Mouse (Mus musculus): ENCODE measurements around the gene Slc25a1.
A peak's percentile ranks its signal among the peaks of the same experiment; 100 is the strongest.
"Not testable (repeated sequence)": the region's sequence is repeated elsewhere in the genome, so short reads cannot be mapped to it uniquely, and the experiment has no call there.

The Slc25a1 gene

DNA sequence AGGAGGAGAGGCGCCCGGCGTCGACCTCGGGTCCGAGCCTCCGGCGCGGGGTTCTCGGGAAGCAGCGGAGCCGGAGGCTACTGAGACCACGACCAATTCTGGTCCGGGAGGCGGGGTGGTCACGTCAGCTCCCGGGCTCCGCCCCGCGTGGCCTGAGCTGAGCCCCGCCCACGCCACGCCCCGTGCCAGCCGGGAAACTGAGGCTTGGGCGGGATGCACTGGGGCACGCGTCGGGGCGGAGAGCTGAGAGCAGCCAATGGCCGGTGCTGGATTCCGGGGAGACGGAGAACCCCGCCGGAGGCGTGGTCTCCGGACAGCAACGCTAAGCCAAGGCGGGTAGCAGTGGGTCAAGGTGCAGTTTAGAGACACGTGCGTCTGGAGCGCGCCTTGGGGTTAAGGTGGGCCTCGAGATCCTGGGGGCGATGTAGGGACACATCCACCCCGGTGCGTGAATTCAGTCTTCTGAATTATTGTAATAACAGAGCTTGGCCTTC, at the start of gene Slc25a1:
Gene Slc25a1 (minus strand): TSS at position 133 of the 494 bp plus-strand sequence.
- peak; percentile 81 to 89 for DNase-seq

DNA sequence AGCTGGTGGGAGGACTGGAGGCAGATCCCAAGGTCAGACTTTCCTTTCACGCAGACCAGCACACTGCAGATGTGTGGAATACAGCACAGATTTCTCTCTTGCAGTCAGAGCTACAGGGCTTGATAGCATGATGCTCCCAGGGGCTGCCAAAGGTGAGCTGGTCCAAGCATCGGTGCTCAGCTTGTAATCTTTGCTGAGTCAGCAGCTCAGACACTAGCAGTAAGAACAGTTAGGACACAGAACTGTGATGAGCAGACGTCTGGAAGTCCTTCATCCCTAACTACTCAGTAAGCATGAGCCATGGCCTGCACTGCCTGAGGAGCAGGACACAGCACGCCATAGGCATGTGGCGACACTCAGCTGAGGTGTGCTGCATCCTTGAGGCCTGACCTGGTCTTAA, 43.8 kb upstream of the Slc25a1 start:
- no peak for DNase-seq

DNA sequence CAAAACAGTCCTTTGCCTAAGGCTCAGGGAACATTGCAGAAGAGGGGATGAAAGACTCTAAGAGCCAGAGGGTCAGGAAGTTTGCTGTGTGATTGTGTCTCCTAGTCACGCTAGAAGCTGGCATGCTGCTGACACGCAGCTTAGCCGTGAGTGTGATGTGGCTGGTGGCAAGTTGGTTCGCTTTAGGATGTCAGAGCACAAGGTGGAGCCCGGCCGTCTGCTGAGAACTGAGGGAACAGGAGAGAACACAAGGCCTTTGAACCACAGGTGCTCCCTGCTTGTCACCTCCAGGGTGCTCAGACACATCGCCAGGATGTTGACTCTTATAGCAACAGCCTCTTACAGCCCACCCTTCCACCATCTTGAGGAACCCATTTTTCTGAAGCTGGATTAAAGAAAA, 34.1 kb upstream of the Slc25a1 start:
- no peak for DNase-seq

DNA sequence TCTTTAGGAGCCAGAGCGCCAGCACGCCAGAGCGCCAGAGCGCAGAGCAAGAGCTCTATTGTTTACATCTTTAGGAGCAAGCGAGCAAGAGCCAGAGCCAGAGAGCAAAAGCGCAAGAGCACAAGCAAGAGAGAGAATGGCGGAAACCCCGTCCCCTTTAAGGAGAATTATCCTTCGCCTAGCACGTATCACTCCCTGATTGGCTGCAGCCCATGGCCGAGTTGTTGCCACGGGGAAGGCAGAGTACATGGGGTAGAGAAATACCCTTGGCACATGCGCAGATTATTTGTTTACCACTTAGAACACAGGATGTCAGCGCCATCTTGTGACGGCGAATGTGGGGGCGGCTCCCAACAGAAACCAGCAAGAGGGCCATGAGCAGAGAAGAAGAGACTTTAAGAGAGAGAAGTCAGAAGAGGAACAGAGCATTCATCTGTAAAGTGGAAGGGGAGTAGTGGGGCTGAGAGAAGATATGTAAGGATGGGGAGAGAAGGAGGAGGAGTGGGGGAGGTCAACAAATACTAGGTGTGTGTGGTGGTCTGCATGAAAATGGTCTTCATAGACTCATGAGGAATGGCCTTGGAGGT, 28.1 kb upstream of the Slc25a1 start:
- not testable (repeated sequence) for DNase-seq

DNA sequence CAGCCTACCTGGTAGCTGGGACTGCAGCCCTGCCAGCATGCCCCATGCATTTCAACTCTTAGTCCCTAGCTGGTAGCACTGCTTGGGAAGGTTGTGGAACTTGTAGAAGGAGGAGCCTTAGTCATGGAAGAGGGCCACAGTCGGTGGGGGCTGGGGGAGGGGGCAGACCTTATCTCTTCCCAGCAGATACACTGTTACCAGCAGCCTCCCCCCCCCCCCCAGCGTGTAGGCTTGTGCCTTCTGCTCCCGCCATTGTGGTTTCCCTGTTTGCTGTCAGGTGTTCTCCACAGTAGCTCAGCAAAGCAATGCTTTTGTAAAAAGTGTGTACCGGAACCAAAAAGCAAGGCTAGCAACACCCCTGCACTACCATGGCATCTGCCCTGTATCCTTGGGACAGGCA, 23.6 kb upstream of the Slc25a1 start:
- DNase-seq, result no peak

DNA sequence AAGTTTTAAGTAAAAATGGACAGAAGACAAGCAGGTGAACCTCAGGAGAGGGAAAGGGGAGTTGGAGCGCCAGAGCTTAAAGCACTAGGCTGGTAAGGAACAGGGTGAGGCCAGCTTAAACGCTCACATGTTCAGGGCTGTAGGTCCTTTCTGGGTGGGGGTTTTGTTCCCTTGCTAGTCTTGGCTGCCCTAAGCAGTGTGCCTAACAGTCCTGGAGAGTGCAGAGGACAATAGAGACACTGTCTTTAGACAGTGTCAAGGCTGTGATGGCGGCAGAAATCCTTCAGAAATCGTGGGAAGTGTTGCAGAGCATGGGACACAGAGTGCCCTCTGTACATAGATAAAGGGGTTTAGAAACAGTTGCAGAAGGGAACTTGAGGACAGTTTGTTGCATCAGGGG, 22.0 kb upstream of the Slc25a1 start:
- DNase-seq, result no peak

DNA sequence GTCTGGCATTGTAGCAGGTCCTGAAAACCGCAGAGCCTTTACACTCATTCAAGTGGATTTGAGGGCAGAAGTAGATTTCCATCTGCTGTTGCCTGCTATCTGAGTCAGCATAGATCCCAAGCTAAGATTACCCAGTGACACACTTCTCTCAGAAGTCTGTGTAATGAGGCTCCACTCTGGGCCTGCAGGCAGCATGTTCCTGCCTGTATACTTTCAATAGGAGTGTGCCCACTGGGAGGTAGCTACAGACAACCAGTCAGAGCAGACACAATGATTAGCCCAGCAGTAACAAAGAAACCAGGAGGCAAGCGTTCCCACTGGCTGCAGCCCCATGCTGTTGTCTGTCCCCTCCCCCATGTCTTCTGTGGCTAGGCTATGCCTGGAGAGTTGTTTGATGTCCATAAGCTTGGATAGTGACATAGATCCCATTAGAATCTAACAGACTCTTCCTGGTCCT, 21.4 kb upstream of the Slc25a1 start:
- no peak for DNase-seq

DNA sequence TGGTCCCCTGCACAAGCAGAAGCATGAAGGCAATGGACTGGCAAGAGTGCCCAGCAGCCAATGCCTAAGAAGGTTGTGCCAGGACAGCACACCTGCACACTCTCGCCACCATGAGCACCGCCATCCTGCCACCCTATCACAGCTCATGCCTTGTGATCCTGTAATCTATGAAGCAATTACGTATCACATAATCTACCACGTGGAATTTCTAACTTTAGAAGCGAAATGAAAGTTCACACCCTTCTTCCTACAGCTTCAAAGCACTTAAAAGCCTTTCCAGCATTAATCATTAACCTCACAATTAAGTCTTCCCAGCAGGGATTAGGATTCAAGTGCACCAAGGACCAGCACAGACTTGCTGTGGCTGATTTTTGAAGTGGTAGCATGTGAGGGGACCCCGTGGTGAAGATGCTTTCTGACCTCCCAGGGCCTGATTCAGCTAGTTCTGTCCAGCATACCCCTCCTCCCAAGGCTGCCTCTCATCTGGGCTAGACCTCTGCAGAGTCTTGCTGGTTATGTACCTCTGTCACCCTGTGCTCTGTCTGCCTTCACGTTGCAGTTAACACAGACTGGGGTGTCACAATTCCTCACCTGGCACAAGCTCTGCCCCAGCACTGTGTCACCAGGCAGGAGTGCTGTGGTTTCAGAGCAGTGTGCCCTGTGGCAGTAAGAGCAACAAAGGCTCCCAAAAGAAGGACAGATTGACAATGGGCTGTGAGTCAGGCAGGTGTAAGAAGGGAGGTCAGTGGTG, 17.2 kb upstream of the Slc25a1 start:
- DNase-seq, result peak; percentile 38 to 73

DNA sequence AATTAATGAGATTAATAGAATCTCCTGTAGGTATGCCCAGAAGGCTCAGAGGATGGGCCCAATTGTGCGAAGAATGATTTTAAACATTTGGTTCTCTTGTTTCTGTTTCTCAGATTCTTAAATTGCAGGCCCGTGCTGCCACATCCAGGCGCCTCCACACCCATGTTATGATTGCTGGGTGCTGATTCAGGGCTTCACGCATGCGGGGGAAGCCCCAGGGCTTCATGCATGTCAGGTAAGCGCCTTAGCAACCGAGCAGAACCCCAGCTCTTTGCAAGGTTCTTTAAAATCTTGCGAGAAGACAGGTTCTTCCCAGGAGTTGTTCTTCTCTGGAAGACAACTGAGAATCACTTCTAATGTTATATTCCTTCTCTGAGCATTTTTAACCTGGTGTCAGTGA, 15.4 kb upstream of the Slc25a1 start:
- no peak for DNase-seq

DNA sequence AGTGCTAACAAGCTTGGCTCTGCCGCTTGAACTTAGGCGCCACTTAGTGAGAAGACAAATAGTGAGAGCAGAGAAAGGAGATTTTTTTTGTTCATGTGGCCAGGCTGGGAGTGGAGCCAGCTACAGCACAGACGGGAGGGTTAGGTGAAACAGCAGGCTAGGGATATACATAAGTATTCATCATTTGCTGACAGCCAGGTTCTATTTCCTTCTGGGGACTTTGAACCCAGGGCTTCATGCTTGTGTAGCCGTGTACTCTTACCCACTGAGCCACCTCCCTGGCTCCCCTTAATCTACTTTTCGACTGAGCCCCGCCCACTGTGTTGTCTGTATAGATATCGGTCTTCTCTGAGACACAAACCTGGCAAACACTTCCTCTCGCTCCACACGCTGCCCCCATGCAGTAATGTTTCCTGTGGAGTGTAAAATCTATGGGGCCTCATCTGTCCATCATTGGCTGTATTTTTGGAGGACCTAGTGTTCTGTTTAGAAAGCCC, 11.3 kb upstream of the Slc25a1 start:
- peak in 1 of 2 experiments; percentile 12 for DNase-seq

DNA sequence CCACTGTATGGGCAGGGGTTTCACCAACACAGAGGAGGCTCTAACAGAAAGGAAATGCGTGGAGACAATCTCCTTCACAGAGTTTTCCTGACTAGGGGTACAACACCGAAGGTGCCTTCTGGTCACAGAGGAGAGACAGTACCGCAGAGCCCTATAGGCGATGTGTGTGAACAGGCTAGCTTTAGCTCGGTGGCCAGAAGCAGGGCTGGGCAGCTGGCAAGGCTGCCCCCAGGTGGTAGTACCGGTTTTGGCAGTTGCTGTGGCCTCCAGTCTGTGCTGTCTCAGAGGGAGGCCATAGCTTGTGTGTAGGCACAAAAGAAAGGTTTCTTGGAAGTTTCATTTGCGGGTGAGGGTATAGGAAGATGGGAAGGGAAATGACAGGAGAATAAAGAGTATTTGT, 10.8 kb upstream of the Slc25a1 start:
- DNase-seq, result peak; percentile 79 to 83

DNA sequence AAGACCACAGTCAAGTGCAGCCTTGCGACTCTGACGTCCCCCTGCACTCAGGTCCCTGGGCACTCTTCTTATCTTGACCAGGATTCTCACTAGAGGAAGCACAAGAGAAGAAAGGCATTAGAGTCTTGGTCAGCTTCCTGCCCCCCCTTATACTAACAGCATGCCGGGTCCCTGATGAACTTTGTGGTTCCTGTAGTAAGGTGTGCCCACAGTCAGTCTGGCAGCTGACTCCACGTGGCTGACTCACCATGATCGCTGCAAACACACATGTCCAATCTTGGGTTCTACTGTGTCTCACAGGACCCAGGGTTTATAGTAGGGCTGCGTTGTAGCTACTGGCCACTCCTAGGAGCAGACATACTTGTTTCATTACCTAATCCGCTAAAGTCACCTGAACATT, 10.2 kb upstream of the Slc25a1 start:
- DNase-seq, result no peak

DNA sequence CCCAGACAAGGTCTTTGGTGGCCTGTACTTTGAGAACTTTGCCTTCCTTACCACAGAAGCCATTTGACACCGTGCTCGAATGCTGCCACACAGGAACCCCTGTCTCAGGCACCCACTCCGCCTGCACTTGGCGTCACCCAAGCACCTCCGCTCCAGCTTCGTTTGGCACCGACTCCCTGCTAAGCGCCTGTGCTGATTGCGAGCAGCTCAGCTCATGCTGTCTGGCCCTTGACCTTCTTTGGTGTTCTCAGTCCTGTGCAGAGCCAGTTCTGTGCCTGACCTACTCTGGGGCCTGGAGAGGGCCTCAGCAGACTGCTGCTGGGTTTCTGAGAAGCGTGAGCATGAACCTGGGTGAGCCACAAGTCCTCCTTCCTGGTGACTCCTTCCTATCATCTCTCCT, 8.8 kb upstream of the Slc25a1 start:
- DNase-seq, result no peak

DNA sequence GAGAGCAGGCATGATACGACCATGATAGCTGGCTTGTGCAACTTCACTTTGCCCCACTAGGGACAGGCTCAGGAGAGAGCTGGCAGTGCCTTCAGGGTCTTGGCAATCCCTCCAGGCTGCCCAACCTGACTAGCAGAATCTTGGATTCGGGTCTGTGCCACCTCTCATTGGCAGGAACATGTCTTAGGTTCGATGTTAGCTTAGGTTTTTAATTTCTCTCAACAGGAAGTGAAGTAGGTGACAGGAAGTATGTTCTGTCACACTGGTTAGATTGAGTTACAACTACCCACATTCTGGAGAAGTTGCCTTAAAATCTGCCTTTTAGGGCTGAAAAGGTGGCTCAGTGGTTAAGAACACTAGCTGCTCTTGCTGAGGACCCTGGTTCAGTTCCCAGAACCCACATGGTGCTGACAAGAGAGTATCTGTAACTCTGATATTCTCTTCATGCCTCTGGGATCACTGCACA, 6.5 kb upstream of the Slc25a1 start:
- no peak for DNase-seq

DNA sequence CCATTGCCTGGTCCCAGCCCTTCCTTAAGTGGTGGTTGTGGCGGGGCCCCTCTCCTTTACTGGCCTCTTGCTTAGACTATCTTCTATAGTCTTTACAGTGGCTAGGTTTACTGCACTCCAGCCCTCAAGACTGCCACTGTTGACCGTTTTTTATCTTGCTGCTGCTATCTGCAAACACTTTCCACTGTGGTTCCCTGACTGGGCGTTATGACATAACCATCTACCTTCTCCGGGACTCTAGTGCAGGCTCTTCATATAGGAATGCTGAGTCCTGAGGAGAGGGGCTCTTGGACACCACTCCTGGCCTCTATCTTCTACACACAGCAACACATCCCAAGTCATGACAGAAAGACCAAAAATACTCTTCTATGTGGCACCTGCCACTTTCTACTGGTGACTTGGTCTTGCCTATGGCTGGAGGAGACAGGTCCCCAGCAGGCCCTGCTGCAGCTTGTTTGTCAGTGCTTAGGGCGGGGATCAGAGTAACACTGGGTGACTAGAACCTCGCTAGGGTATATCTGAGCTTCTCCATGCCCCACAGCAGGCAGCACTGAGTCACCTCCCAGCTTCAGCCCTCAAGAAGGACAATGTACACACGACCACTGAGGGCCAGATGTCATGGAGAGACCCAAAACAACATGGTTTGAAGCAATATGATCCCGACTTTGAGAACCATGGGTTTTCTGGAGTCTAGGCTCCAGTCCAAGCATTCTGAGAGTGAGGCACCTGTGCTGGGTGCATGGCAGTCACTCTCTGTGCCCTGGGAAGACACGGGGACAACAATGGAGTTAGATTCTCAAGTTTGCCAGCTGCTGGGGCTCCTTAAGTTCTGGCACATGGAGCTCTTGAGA, 5.8 kb upstream of the Slc25a1 start:
- no peak for DNase-seq

DNA sequence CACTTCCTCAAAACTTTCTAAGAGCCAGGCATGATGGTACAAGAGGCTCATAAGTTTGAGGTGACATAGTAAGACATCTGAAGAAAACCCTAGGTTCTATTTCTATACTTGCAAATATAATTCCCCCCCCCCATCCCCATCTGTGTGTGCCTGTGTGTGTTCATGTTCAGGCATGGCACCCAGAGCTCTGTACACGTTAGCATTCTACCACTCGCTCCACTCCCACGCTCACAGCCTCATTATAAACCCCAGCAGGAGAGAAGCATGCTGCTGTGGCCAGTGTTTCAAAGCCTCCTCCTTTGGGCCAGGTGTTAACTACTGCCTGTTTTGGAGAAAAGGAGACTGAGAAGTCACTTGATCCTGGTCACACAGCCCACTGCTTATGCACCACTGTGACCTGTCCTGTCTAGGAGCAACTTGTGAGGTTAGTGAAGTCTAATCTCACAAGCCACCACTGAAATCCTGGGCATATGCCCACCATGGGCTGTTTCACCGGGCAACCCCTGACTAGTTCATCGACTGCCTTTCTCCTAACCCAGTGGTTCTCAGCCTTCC, 4.0 kb upstream of the Slc25a1 start:
- no peak for DNase-seq

DNA sequence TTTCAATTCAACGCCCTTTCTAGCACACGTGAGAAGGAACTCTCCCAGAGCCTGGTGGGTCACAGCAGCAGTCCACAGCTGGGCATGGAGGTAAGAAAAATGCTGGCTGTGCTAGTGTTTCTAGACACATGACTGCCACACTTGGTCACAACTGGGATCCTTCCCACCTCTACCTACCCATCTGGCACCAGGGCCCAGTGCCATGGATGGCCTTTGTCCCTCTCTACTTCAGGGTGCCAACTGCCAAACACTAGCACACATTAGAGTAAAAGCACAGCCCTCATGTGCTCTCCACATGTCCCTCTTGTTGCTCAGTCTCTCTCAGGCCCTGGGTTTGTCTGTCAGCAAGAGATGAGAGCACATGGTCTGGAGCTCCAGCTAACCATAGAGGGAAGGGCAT, 1.6 kb upstream of the Slc25a1 start:
- DNase-seq, result no peak

DNA sequence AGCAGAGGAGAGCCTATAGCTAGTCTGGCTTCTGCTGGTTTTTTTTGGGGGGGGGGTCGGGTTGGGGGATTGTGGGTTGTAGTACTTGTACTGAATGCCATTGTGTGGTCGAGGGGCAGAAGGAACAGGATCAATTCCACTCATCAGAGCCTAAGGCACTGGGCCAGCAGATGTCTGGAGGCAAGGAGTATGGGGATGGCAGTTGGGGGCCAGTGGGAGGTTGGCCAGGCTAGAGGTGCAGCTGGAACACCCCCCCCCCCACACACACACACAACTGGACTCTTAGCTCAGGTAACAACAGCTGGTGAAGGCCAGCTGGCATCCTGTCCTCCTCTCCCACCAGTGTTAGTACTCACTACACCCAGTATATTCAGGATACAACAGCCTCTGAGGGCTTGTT, 1.2 kb upstream of the Slc25a1 start:
- DNase-seq, result no peak

DNA sequence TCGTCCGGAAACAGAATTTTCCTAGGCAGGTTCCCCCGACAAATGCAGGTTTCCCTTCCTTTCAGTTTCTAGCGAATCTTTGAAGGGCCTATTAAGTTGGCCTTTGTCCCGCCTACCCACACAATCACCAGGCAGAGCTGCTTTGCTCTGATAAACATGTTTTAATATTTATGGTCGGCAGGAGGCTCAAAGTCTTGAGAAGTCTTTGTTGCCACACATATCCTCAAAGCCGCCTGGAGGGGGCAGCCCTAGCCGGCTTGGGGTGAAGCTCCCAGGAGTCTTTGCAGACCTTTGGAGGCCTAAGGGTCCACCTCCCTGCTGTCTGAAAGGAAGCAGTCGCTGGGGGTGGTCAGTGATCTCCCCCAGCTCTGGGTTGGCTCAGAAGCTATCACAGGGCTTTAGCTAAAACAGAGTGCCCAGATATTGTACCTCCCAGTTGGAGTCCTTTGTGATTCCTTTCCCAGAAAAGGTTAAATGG, 647 bp upstream of the Slc25a1 start:
- DNase-seq, result peak; percentile 74 to 89

DNA sequence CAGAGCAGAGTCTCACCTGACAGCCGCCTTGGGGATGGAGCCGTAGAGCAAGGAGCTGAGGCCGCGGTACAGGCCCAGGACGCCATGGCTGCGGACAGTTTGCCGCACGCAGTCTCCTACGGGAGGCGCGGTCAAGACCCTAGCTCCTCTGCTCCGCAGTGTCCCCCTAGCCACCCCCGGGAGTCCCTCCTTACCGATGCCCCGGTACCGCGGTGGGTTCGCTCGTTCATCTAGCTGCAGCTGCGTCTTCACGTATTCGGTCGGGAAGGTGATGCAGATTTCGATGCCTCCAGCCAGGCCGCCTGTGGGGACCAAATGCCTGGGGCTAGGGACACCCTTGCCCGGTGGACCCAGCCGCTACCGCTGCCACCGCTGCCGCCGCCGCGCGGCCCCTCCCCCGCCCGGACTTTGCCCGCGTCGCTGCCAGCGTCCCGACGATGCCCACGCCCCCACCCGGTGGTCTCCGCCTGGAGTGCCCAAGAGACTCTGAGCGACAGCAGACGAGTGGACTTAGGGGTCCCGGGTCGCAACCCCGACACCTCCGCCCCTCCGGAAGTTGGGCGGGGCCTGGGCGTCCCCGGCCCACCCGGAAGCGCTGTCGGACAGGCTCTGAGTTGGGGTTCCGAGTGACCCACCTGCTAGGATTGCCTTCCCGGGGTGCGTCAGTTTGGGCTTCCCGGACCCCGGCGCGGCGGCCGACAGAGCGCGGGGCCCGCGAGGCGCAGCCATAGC, 502 bp downstream of the Slc25a1 start:
- peak; percentile 58 to 77 for DNase-seq

DNA sequence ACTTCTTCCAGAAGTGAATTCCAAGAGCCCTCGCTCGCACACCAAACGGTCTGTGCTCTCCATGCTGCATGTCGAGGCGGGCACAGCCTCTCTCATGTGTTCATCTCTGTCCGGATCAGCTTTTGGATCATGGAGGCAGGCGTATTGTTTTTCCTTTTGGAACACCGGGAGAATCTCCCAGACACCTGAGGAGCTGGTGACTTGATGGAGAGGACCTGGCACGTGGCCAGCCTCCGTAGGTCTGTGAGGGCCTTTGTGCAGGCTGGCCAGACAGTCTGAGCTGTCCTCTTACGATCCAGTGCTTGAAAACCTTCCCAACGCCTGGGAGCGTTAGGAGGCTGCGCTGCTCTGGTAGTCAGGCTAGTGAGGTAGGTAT, 5.9 kb downstream of the Slc25a1 start:
- peak in 1 of 2 experiments; percentile 68 for DNase-seq

All from kidney, postnatal 25 days (tissue).